Mouse (Mus musculus) megakaryocyte, embryonic 14.5 days (primary cell): Measurements from ENCODE around the gene En2.

Experiments
- FLI1 ChIP-seq: IDR thresholded peaks from 2 replicates; pipeline ENCODE4 v1.6.1; 2012; ENCODE audit warnings: low read length, inconsistent platforms, mixed read lengths
- GATA1 ChIP-seq: IDR thresholded peaks from 3 replicates; pipeline ENCODE4 v1.6.1; 2012; ENCODE audit warnings: mixed read lengths, low read length, inconsistent platforms, borderline replicate concordance

GRCm38 (mm10) chr5:28172261-28172920 lies 6.9 kb downstream of the En2 start:
- TF ChIP-seq GATA1 (no peak), FLI1 (no peak)
